In genomic region chr13:28883398-28883797, GRCm38 (mm10) we compare ENCODE assay signal across 10 mouse cellular contexts.
DNase-seq lines count a peak whose midpoint lies in the region; ATAC-seq and TF ChIP-seq lines count a peak whose summit lies in the region.
"Had no signal": no experiment of that assay in that cellular context is flagged by ENCODE, and none has a peak within 500 bp of the region (broad histone marks: within the 10 kb centered on the region; RNA-seq: fewer than 3 reads in every experiment).

No protein-coding gene starts in this region.

- H3K36me3 ChIP-seq in liver, embryonic 11.5 days (ENCODE audit: control insufficient read depth, insufficient read depth, low read length), result no peaks in the 10 kb centered on the region
- peaks cover 20% of the 10 kb centered on the region for H3K36me3 ChIP-seq in forebrain, embryonic 10.5 days (replicated peaks)
- H3K36me3 ChIP-seq in hindbrain, postnatal 0 days (ENCODE audit: insufficient read depth, low read length), result no peaks in the 10 kb centered on the region
- no peaks in the 10 kb centered on the region for H3K36me3 ChIP-seq in neural tube, embryonic 12.5 days

- no peak for TF ChIP-seq CTCF in hindbrain, postnatal 0 days (IDR thresholded peaks at IDR 0.05; ENCODE audit: low read depth)

- no peaks in the 10 kb centered on the region for H3K9me3 ChIP-seq in liver, embryonic 11.5 days (ENCODE audit: control insufficient read depth, low read length)
- H3K9me3 ChIP-seq in forebrain, embryonic 10.5 days, result no peaks in the 10 kb centered on the region
- no peaks in the 10 kb centered on the region for H3K9me3 ChIP-seq in hindbrain, postnatal 0 days (ENCODE audit: low read length)
- no peaks in the 10 kb centered on the region for H3K9me3 ChIP-seq in neural tube, embryonic 12.5 days

- H3K4me1 ChIP-seq in liver, embryonic 11.5 days (replicated peaks; ENCODE audit: control insufficient read depth, insufficient read depth, low read length), result no peaks in the 10 kb centered on the region
- peaks cover 80% of the 10 kb centered on the region for H3K4me1 ChIP-seq in forebrain, embryonic 10.5 days
- 0 out of 2 replicates have a peak, but pooled peaks cover 5% of the 10 kb centered on the region for H3K4me1 ChIP-seq in hindbrain, postnatal 0 days (ENCODE audit: insufficient read depth, low read length)
- peaks cover 62% of the 10 kb centered on the region for H3K4me1 ChIP-seq in neural tube, embryonic 12.5 days

- intact Hi-C loops in left cerebral cortex, postnatal 25 days (cut with DNase I), result no loop called here

- ATAC-seq in liver, embryonic 11.5 days (replicated peaks; ENCODE audit: low FRiP score), result no peak
- no peak for ATAC-seq in hindbrain, postnatal 0 days
- no peak for ATAC-seq in neural tube, embryonic 12.5 days (ENCODE audit: low FRiP score, low read depth)

- WGBS in liver, embryonic 11.5 days, result 46% methylated on average over 8 of the region's 8 CpGs
- WGBS in forebrain, embryonic 10.5 days, result 38% methylated on average over 8 of the region's 8 CpGs
- 32% methylated on average over 8 of the region's 8 CpGs for WGBS in hindbrain, postnatal 0 days
- 30% methylated on average over 8 of the region's 8 CpGs for whole genome bisulfite sequencing in neural tube, embryonic 12.5 days

- no peak overlapping the region for H3K27ac ChIP-seq in liver, embryonic 11.5 days (ENCODE audit: low read depth, low read length)
- peak overlapping the region; percentile 94; the same call in 1 of the 2 replicates for H3K27ac ChIP-seq in forebrain, embryonic 10.5 days
- no peak overlapping the region for H3K27ac ChIP-seq in hindbrain, postnatal 0 days
- no peak overlapping the region for H3K27ac ChIP-seq in neural tube, embryonic 12.5 days
- H3K27ac ChIP-seq: liver, embryonic 14.5 days had no signal

- H3K4me3 ChIP-seq in liver, embryonic 11.5 days (ENCODE audit: low read depth, low read length), result peak overlapping the region; percentile 38; the same call in 1 of the 2 replicates
- peak overlapping the region; percentile 69 for H3K4me3 ChIP-seq in forebrain, embryonic 10.5 days
- peak overlapping the region; percentile 52 for H3K4me3 ChIP-seq in hindbrain, postnatal 0 days (ENCODE audit: low read length)
- H3K4me3 ChIP-seq in neural tube, embryonic 12.5 days, result peak overlapping the region; percentile 62

- H3K4me2 ChIP-seq in liver, embryonic 11.5 days, result peak overlapping the region; percentile 60
- peak overlapping the region; percentile 71 for H3K4me2 ChIP-seq in hindbrain, postnatal 0 days (ENCODE audit: low read depth, low read length)
- H3K4me2 ChIP-seq in neural tube, embryonic 12.5 days (replicated peaks), result peak overlapping the region; percentile 75

- no peak overlapping the region for H3K9ac ChIP-seq in liver, embryonic 11.5 days (ENCODE audit: low read depth, low read length)
- H3K9ac ChIP-seq in hindbrain, postnatal 0 days (replicated peaks; ENCODE audit: low read length), result no peak overlapping the region; the same call in 1 of the 2 replicates
- peak overlapping the region; percentile 73; the same call in 1 of the 2 replicates for H3K9ac ChIP-seq in neural tube, embryonic 12.5 days
- H3K9ac ChIP-seq: liver, embryonic 14.5 days had no signal

- no peak for DNase-seq in liver, embryonic 11.5 days (ENCODE audit: low spot score)
- no peak for DNase-seq in liver
- DNase-seq in forebrain, embryonic 10.5 days (ENCODE audit: extremely low spot score, low spot score), result no peak
- no peak for DNase-seq in hindbrain, postnatal 0 days (ENCODE audit: low spot score)
- DNase-seq in cerebellum, adult 8-10 months, result no peak
- no peak for DNase-seq in gastrocnemius, adult 18-20 months (ENCODE audit: low spot score)
- no peak for DNase-seq in left cerebral cortex, postnatal 25 days (ENCODE audit: low spot score in 2 of 2)
- DNase-seq: right cerebral cortex, postnatal 14 days had no signal

- H3K27me3 ChIP-seq in liver, embryonic 11.5 days (replicated peaks; ENCODE audit: control insufficient read depth, insufficient read depth, low read length), result peaks cover 54% of the 10 kb centered on the region
- H3K27me3 ChIP-seq in forebrain, embryonic 10.5 days (ENCODE audit: poor library complexity, severe bottlenecking), result peaks cover 39% of the 10 kb centered on the region
- no peaks in the 10 kb centered on the region for H3K27me3 ChIP-seq in hindbrain, postnatal 0 days (ENCODE audit: insufficient read depth, low read length)
- H3K27me3 ChIP-seq in neural tube, embryonic 12.5 days (replicated peaks), result peaks cover 7% of the 10 kb centered on the region; the same call in 1 of the 2 replicates
